Mouse (Mus musculus) bone marrow macrophage, adult 2 months (primary cell): ENCODE results near the gene Shc4.

Experiments used
- CTCF ChIP-seq: IDR thresholded peaks from 2 replicates; pipeline ENCODE4 v1.5.1; 2012; ENCODE audit warnings: low read depth, mild to moderate bottlenecking, low read length, moderate library complexity
- POLR2A ChIP-seq: IDR thresholded peaks from 2 replicates; pipeline ENCODE4 v1.6.1; 2012; ENCODE audit warnings: mild to moderate bottlenecking, low read depth, low read length, borderline replicate concordance

- TF ChIP-seq CTCF (no peak), POLR2A (no peak)
Observed at GRCm38 (mm10) chr2:125701606-125702005, 22.3 kb downstream of the Shc4 start.
